Mouse (Mus musculus) forebrain, embryonic 15.5 days (tissue): Measurements from ENCODE around the gene Dupd1. TPM values are rescaled to one million over a fixed set of nuclear protein-coding genes. Genes with fewer than 3 reads are reported as not detected.

Source experiments
- ATAC-seq: fragments of 200-750 bp; cut with Nextera tagmentation; replicated peaks from 2 replicates; pipeline ENCODE4 v1.8.0; 2017; ENCODE audit warnings: mild to moderate bottlenecking, moderate TSS enrichment, moderate library complexity
- H3K27ac ChIP-seq: fragments of 300-500 bp; sonication (generic); replicated peaks from 2 replicates; pipeline ENCODE4 v1.5.1; 2015; ENCODE audit warnings: mild to moderate bottlenecking, inconsistent platforms
- H3K27me3 ChIP-seq: fragments of 300-500 bp; sonication (generic); 2 replicates; pipeline ENCODE4 v1.6.1; 2015; ENCODE audit warnings: inconsistent platforms
- H3K36me3 ChIP-seq: fragments of 300-500 bp; sonication (generic); 2 replicates; pipeline ENCODE4 v1.6.1; 2015; ENCODE audit warnings: mild to moderate bottlenecking, inconsistent platforms
- H3K4me1 ChIP-seq: fragments of 300-500 bp; sonication (generic); 2 replicates; pipeline ENCODE4 v1.6.1; 2015; ENCODE audit warnings: inconsistent platforms
- H3K4me2 ChIP-seq: fragments of 300-500 bp; sonication (generic); replicated peaks from 2 replicates; pipeline ENCODE4 v1.6.1; 2015; ENCODE audit warnings: mild to moderate bottlenecking, inconsistent platforms
- H3K4me3 ChIP-seq: fragments of 300-500 bp; sonication (generic); 2 replicates; pipeline ENCODE4 v1.5.1; 2015; ENCODE audit warnings: mild to moderate bottlenecking, inconsistent platforms
- H3K9ac ChIP-seq: fragments of 300-500 bp; sonication (generic); replicated peaks from 2 replicates; pipeline ENCODE4 v1.6.1; 2015; ENCODE audit warnings: mild to moderate bottlenecking, inconsistent platforms
- H3K9me3 ChIP-seq: fragments of 300-500 bp; sonication (generic); 2 replicates; pipeline ENCODE4 v1.6.1; 2016; ENCODE audit warnings: inconsistent platforms
- WGBS: fragments of 180-500 bp; shearing (Covaris S2); methylation state at CpG from one replicate; pipeline ENCODE4 v1.1.7; 2015; ENCODE audit warnings: mixed read lengths; 5-methylcytosine and 5-hydroxymethylcytosine counted together
- polyA plus RNA-seq: library from polyadenylated mRNA; unstranded; fragments of >200 nt; fragmentation: Nextera tagmentation; extraction: Ambion mirVana; gene quantifications from 2 replicates; pipeline ENCODE4 v1.2.1, GENCODE M21; 2015

Gene Dupd1
- polyA plus RNA-seq, 1 experiment from 2014 or later = not detected

DNA sequence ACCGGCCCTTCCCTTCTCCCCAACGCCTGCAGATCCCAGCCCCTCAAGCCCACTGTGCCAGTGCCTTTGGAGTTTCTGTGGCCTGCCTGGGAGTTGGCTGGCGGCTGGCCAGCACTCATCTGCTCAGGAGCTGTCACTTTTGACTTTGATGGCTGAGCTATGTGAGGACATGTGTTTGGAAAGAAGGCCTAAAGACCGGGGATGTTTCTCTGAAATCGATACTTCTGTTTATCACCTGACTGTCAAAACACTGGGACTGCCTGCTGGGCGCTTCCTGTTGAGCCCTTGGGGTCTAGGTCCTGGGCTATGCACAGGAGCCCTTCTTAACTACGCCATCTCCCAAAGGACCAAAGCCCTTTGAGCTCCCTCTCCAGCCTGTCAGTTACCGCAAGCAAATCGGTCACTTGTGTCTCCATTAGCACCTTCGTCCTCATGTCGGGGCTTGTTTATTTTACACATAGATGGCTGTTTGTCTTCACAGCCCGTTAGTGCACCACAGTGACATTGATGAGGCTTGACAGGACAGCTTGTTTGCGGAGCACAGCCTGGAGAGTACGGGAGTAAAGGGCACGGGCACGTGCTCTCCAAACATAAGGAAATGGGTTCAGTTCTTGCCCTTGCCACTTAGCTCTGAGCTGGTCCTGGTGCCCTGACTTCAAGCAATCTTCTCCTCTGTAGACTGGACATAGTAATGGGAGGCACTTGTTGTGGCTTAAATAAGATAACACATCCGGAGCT lies 5.4 kb upstream of the Dupd1 start:
- peaks cover 8% of the 10 kb centered on the region for H3K4me1 ChIP-seq
- H3K9ac ChIP-seq = no peak overlapping the region
- H3K27ac ChIP-seq = no peak overlapping the region
- ATAC-seq = 0 out of 2 replicates have a peak, but pooled peaks have one; percentile 38
- H3K4me2 ChIP-seq = no peak overlapping the region
- H3K4me3 ChIP-seq = no peak overlapping the region
- no peaks in the 10 kb centered on the region for H3K36me3 ChIP-seq
- WGBS = 39% methylated on average over 17 of the region's 17 CpGs
- no peaks in the 10 kb centered on the region for H3K27me3 ChIP-seq
- no peaks in the 10 kb centered on the region for H3K9me3 ChIP-seq

DNA sequence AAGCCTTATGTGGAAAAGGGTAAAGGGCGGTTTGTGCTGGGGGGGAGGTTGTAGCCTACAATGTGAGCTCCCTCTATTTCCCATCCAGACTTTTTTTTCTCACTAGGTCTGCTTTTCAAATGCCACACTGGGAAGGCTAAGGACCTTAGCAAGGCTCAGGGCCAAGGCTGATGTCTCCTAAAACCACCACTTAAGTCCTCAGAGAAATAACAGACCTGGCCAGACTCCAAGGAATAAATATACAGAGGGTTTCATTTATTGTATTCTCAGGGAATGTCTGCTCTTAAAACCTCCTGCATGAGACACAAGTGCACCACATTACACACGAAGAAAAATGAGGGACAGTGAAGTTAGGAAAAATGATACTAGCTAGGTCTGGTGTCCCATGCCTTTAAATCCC lies 3.1 kb downstream of the Dupd1 start:
- 87% methylated on average over 2 of the region's 2 CpGs for WGBS
- H3K27me3 ChIP-seq = no peaks in the 10 kb centered on the region
- H3K27ac ChIP-seq = no peak overlapping the region
- no peaks in the 10 kb centered on the region for H3K9me3 ChIP-seq
- no peak overlapping the region for H3K9ac ChIP-seq
- H3K36me3 ChIP-seq = no peaks in the 10 kb centered on the region
- no peak overlapping the region for H3K4me3 ChIP-seq
- no peak overlapping the region for H3K4me2 ChIP-seq
- H3K4me1 ChIP-seq = peaks cover 11% of the 10 kb centered on the region
- ATAC-seq = no peak

DNA sequence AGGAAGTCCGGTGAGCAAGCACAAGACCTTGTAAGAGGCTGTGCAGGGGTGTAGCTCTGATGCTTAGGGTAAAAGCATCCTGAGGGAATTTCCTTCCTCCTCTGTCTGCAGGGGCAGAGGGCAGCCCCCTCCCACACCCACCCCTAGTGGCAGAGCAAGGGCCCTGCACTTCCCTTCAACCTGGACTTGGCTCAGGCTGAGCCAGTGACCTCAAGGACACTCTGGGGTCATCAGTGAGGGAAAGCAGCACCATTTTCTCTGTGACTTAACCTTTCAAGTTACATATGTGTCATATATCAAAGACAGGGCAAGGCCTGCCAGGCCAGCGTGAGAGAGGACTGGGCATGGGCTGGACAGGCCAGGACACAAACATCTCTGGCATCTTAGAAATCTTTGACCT lies 4.8 kb downstream of the Dupd1 start:
- H3K4me3 ChIP-seq = no peak overlapping the region
- no peaks in the 10 kb centered on the region for H3K9me3 ChIP-seq
- H3K4me2 ChIP-seq = no peak overlapping the region
- no peaks in the 10 kb centered on the region for H3K36me3 ChIP-seq
- no peak overlapping the region for H3K9ac ChIP-seq
- whole genome bisulfite sequencing = 81% methylated on average over 2 of the region's 2 CpGs
- no peak overlapping the region for H3K27ac ChIP-seq
- no peak for ATAC-seq
- peaks cover 13% of the 10 kb centered on the region for H3K4me1 ChIP-seq
- no peaks in the 10 kb centered on the region for H3K27me3 ChIP-seq

- peaks cover 13% of the 10 kb centered on the region for H3K4me1 ChIP-seq
- 40% methylated on average over 12 of the region's 12 CpGs for WGBS
- no peaks in the 10 kb centered on the region for H3K36me3 ChIP-seq
- H3K4me2 ChIP-seq = no peak overlapping the region
- peak overlapping the region; percentile 88 for H3K27ac ChIP-seq
- no peak overlapping the region for H3K4me3 ChIP-seq
- ATAC-seq = peak; percentile 71
- H3K9ac ChIP-seq = no peak overlapping the region
- H3K27me3 ChIP-seq = no peaks in the 10 kb centered on the region
- no peaks in the 10 kb centered on the region for H3K9me3 ChIP-seq
Measured at GRCm38 (mm10) chr14:21706759-21707571, 7.4 kb downstream of the Dupd1 start.

DNA sequence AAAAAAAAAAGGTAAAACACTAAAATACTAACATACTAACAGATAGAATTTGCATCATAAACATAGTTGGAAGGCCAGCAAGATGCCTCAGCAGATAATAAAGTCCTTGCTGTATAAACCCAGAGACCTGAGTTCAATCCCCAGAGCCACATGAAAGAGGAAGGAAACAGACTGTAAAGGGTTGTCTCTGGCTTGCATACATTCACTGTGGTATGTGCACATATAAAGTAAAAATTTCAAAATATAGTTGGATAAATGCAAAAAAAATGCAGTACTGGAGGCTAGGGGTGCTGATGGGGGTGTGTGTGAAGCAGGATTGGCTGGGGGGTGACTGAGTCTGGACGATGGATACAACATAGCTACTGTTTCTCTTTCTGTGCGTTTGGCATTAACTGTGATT lies 8.9 kb downstream of the Dupd1 start:
- 84% methylated on average over 2 of the region's 2 CpGs for WGBS
- no peak for ATAC-seq
- Histone ChIP-seq H3K36me3 (no peaks in the 10 kb centered on the region), H3K27me3 (no peaks in the 10 kb centered on the region), H3K4me1 (peaks cover 13% of the 10 kb centered on the region), H3K9me3 (no peaks in the 10 kb centered on the region), H3K9ac (no peak overlapping the region), H3K4me2 (no peak overlapping the region), H3K4me3 (no peak overlapping the region), H3K27ac (no peak overlapping the region)

DNA sequence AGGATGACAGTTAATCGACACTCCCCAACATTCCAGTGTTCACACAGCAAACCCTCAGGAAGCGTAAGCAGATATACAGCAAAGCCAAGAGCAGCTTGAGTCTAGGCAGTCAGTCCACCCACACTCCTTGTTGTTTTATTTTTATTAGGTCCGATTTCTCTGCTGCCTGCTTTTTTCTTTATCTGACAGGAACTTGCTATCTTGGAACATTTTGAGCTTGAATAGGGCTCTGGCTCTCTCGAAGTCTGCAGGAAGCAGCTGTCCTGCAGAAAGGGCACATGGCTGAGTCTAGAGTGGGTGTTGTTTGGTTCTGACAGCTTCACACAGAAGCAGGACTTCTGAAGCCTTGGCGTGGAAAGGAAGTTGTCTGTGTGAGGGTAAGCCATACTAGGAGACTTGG lies 11.1 kb downstream of the Dupd1 start:
- H3K27ac ChIP-seq = no peak overlapping the region
- 83% methylated on average over 5 of the region's 5 CpGs for WGBS
- H3K4me3 ChIP-seq = no peak overlapping the region
- no peak for ATAC-seq
- H3K9me3 ChIP-seq = no peaks in the 10 kb centered on the region
- no peak overlapping the region for H3K9ac ChIP-seq
- H3K4me1 ChIP-seq = peaks cover 13% of the 10 kb centered on the region
- no peaks in the 10 kb centered on the region for H3K36me3 ChIP-seq
- no peaks in the 10 kb centered on the region for H3K27me3 ChIP-seq
- H3K4me2 ChIP-seq = no peak overlapping the region

GRCm38 (mm10) chr14:21702691-21703090 lies 11.7 kb downstream of the Dupd1 start:
- Histone ChIP-seq H3K27me3 (no peaks in the 10 kb centered on the region), H3K4me2 (no peak overlapping the region), H3K9ac (no peak overlapping the region), H3K4me3 (no peak overlapping the region), H3K27ac (no peak overlapping the region), H3K4me1 (peaks cover 13% of the 10 kb centered on the region), H3K9me3 (no peaks in the 10 kb centered on the region), H3K36me3 (no peaks in the 10 kb centered on the region)
- WGBS = 88% methylated on average over 8 of the region's 8 CpGs
- ATAC-seq = no peak

DNA sequence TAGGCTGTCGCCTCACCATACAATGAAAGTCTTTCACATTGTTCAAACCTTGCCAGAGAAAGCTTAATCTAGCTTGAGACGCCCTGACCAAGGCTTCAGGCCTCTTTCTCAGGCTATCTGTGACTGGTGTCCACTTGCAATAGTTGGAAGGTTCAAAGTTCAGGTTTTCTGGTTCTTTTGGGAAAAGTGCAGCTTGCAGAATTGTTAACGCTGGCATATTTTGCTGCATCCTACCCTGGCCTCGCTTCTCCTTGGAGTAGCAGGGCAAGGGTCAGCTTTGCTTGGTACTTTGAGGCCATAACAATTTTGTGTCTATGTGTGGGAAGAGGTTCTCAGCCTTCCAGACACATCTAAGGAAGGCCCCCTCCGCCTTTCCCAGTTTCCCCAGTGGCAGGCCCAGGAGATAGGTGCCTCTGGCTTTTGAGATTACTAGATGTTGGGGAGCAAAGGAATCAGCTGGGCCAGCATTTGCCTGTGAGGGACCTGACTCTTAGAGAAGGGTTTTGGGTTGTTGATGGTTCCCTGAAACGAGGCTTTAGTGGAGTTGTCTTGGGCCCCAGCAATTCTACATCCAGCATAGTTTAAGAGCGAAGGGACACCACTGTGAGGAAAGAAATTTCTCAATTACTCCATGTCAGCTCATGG lies 18.1 kb downstream of the Dupd1 start:
- Histone ChIP-seq H3K9ac (no peak overlapping the region), H3K4me2 (no peak overlapping the region)
- WGBS = 81% methylated on average over 7 of the region's 7 CpGs

GRCm38 (mm10) chr14:21695020-21695419 lies 19.4 kb downstream of the Dupd1 start:
- no peak overlapping the region for H3K27ac ChIP-seq
- no peak overlapping the region for H3K4me3 ChIP-seq
- no peak overlapping the region for H3K4me2 ChIP-seq
- no peaks in the 10 kb centered on the region for H3K36me3 ChIP-seq
- no peak overlapping the region for H3K9ac ChIP-seq
- H3K9me3 ChIP-seq = no peaks in the 10 kb centered on the region; the same call in 1 of the 2 replicates
- WGBS = 85% methylated on average over 6 of the region's 6 CpGs
- no peak for ATAC-seq
- H3K4me1 ChIP-seq = no peaks in the 10 kb centered on the region
- H3K27me3 ChIP-seq = no peaks in the 10 kb centered on the region

More for the DNA sequence above, 18.1 kb downstream of the Dupd1 start:
- no peak overlapping the region for H3K4me3 ChIP-seq
- ATAC-seq = no peak
- no peaks in the 10 kb centered on the region for H3K4me1 ChIP-seq
- H3K9me3 ChIP-seq = no peaks in the 10 kb centered on the region; the same call in 1 of the 2 replicates
- H3K27me3 ChIP-seq = no peaks in the 10 kb centered on the region
- no peaks in the 10 kb centered on the region for H3K36me3 ChIP-seq
- H3K27ac ChIP-seq = no peak overlapping the region

DNA sequence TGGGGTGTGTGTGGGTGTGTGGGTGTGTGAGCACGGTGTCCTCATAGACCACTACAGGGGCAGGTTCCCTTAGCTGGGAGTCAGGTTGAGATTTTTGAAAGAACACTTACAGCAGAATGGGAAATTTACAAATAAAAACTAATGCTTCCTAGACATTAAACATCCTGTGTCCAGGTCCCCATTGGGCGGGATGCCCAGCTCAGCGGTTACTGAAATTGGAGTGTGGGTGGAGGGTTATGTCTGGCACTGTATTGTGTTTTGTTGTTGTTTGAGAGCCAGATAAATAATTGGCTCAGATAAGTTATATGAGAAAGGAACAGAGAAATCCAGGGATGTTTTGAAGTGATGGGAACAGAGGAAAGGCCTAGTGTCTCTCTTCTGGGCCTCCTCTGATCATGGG lies 23.3 kb downstream of the Dupd1 start:
- no peak for ATAC-seq
- WGBS = 88% methylated on average over 3 of the region's 3 CpGs
- Histone ChIP-seq H3K4me3 (no peak overlapping the region), H3K36me3 (no peaks in the 10 kb centered on the region), H3K27ac (no peak overlapping the region), H3K4me2 (no peak overlapping the region), H3K4me1 (peaks cover 9% of the 10 kb centered on the region), H3K9ac (no peak overlapping the region), H3K27me3 (no peaks in the 10 kb centered on the region), H3K9me3 (no peaks in the 10 kb centered on the region; the same call in 1 of the 2 replicates)

DNA sequence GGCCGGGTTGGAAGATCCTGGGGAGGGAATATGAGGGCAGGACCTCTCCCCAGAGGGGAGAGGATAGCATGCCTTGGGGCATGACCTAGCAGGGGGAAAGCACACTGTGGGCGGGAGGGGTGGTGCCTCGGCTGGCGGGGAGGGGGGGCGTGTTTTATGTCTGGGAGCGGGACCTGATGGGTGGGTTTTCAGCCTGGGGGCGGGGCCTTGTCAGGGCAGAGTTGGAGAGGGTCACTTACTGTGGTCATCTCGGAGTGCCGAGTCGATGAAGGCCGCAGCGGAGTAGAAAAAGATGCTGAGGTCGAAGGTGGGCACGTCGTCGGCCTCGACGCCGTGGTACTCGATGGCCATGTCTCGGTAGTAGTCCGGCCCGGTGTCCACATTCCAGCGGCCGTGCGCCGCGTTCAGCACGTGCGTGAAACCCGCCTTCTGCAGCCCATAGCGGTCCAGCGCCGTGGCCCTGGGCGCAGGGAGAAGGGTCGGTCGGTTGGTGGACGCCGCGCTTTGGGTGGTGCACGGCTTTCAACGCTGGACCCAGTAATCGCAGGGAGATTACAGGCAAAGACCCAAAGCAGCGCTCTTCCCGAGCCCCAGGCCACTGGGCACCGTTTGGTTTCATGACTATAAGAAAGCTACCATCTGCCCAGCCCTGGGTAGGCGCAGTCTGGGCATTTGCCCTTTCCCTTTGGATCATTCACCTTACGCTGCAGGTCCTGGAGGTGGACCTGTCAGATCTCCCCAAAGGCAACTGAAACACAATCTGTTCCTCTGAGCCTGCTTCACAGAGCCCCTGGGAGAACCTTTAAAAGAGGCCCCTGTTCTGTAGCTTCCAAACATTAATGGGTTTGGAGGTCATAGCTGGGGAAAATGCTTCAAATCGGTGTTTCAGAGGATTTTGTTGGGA lies 27.7 kb downstream of the Dupd1 start:
- 14% methylated on average over 49 of the region's 49 CpGs for WGBS
- H3K4me1 ChIP-seq = peaks cover 21% of the 10 kb centered on the region
- peak overlapping the region; percentile 33 for H3K4me3 ChIP-seq
- ATAC-seq = no peak
- H3K36me3 ChIP-seq = no peaks in the 10 kb centered on the region
- no peaks in the 10 kb centered on the region for H3K27me3 ChIP-seq
- no peaks in the 10 kb centered on the region for H3K9me3 ChIP-seq
- H3K9ac ChIP-seq = 0 out of 2 replicates have a peak overlapping the region, but pooled peaks have one; percentile 13
- H3K4me2 ChIP-seq = peak overlapping the region; percentile 46
- H3K27ac ChIP-seq = no peak overlapping the region
